Mouse (Mus musculus) heart, postnatal 36 days (tissue): ENCODE data around the gene Tmem101. TPM values are rescaled to one million over a fixed set of nuclear protein-coding genes. Genes with fewer than 3 reads are reported as not detected.
"Not testable (repeated sequence)": the region's sequence is repeated elsewhere in the genome, so short reads cannot be mapped to it uniquely, and the experiment has no call there.

ENCODE experiments used
- DNase-seq, 2 experiments: peaks; one replicate each; pipeline ENCODE4 v3.0.0; 2021 to 2022
- intact Hi-C: fragments of 180-260 bp; cut with DNase I; formaldehyde crosslinking; loops from one replicate; pipeline ENCODE4 v1.15.1; 2025
- total RNA-seq, 2 experiments: library from RNA; stranded (reverse); gene quantifications; 2 replicates each; pipeline ENCODE4 v1.2.3; 2021

The Tmem101 gene
- total RNA-seq, 2 experiments from 2014 or later = 13.0 to 13.7 TPM

GRCm38 (mm10) chr11:102159781-102160180, 3.6 kb upstream of the Tmem101 start:
- no peak for DNase-seq
- intact Hi-C loops = no loop called here

- intact Hi-C loops, DNase-seq: not testable (repeated sequence)
Observed at GRCm38 (mm10) chr11:102158024-102158423, 1.8 kb upstream of the Tmem101 start.

- no peak for DNase-seq
- intact Hi-C loops = loop anchor here (2.0 kb wide), 2 partner anchors 28 to 110 kb away; partner anchors contain the start of gene Lsm12
Observed at GRCm38 (mm10) chr11:102156786-102157089, 534 bp upstream of the Tmem101 start.

- intact Hi-C loops = no loop called here
- no peak for DNase-seq
Observed at GRCm38 (mm10) chr11:102147213-102147989, 8.8 kb downstream of the Tmem101 start.

- intact Hi-C loops = no loop called here
- no peak for DNase-seq
Observed at GRCm38 (mm10) chr11:102146531-102146930, 9.7 kb downstream of the Tmem101 start.

- DNase-seq = no peak
- intact Hi-C loops = no loop called here
Observed at GRCm38 (mm10) chr11:102146005-102146404, 10.2 kb downstream of the Tmem101 start.

GRCm38 (mm10) chr11:102145471-102146001, 10.7 kb downstream of the Tmem101 start, which contains the start of gene Nags:
Gene Nags, plus strand, starts transcription at chr11:102145513.
- intact Hi-C loops = no loop called here
- no peak for DNase-seq

GRCm38 (mm10) chr11:102144957-102145470, 11.2 kb downstream of the Tmem101 start:
- DNase-seq = no peak
- intact Hi-C loops = no loop called here

- DNase-seq = no peak
- intact Hi-C loops = no loop called here
Observed at GRCm38 (mm10) chr11:102142355-102142754, 13.8 kb downstream of the Tmem101 start.

GRCm38 (mm10) chr11:102140508-102140907, 15.7 kb downstream of the Tmem101 start:
- DNase-seq = peak; percentile 66 to 71
- intact Hi-C loops = no loop called here

- peak; percentile 61 to 64 for DNase-seq
- intact Hi-C loops = loop anchor here (1.0 to 2.0 kb wide), 3 partner anchors 36 to 152 kb away; partner anchors contain the start of gene Dusp3
Observed at GRCm38 (mm10) chr11:102138447-102138740, 17.8 kb downstream of the Tmem101 start.

GRCm38 (mm10) chr11:102137625-102138446, 18.4 kb downstream of the Tmem101 start:
- intact Hi-C loops = loop anchor here (1.0 to 2.0 kb wide), 3 partner anchors 36 to 151 kb away; partner anchors contain the start of gene Dusp3
- no peak for DNase-seq

- no peak for DNase-seq
- intact Hi-C loops = no loop called here
Observed at GRCm38 (mm10) chr11:102134516-102134915, 21.7 kb downstream of the Tmem101 start.

- DNase-seq = no peak
- intact Hi-C loops = no loop called here
Observed at GRCm38 (mm10) chr11:102117386-102117785, 38.8 kb downstream of the Tmem101 start.

- DNase-seq = no peak
- intact Hi-C loops = no loop called here
Observed at GRCm38 (mm10) chr11:102116241-102116640, 40.0 kb downstream of the Tmem101 start.

- intact Hi-C loops = no loop called here
- DNase-seq = no peak
Observed at GRCm38 (mm10) chr11:102111576-102111975, 44.6 kb downstream of the Tmem101 start.

- intact Hi-C loops = loop anchor here (2.0 kb wide), 1 partner anchor 23 kb away; no protein-coding TSS in a partner anchor
- DNase-seq = no peak
Observed at GRCm38 (mm10) chr11:102107732-102108131, 48.5 kb downstream of the Tmem101 start, which contains the start of gene Pyy. Gene Pyy, minus strand, starts transcription at chr11:102107832.

GRCm38 (mm10) chr11:102106911-102107310, 49.3 kb downstream of the Tmem101 start:
- DNase-seq = no peak
- intact Hi-C loops = no loop called here
